Mouse (Mus musculus) kidney, adult 18-20 months (tissue): ENCODE data around the gene Tars2.
"Not testable (repeated sequence)": the region's sequence is repeated elsewhere in the genome, so short reads cannot be mapped to it uniquely, and the experiment has no call there.

Experiments
- DNase-seq: peaks from one replicate; pipeline ENCODE4 v3.0.0; 2021

Tars2 gene

GRCm38 (mm10) chr3:95694808-95695703 lies 65.0 kb downstream of the Tars2 start:
- DNase-seq = no peak

DNA sequence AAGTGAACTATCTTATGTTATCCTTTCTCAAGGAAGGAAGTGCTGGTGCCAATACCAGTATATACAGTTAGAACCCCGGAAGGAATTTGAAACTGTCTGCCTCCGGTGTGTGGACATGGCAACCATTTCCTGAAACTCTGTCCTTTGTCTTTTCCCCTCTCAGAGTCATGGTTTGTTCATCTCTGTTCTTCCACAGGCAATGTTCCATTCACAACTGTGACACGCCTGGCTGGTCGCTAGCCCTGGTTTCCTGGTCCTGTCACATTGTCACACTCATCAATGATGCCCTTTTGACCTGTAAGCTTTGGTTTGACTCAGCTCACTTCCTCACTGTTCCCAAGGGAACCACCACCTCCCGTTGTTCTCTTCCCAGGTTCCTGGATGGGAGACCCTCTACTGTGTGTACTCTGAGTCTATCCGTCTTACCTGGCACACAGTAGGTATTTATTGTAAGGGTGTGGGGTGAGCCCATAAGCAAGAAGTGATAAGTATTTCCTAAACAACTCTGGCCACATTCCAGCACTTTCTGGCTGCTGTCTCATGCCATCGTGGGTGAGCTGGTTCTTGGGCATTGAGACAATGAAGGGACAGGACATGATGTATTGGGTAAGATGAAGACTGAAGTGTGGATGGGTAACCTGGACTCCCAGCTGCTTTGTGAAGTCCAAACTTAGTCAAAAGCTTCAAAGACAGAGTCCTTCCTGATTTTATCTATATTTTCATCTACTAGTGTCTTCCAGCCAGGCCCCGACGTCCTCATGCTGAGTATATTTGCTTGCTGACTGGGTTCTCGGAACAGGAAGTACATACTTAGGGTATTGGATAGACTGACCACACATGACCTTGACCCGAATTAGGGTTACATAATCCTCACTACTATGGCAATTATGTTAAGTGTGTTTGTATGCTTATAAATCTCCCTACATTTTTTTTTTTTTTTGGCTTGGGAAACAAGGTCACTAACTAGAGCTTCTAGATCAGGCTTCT lies 65.9 kb downstream of the Tars2 start:
- peak; percentile 30 for DNase-seq

GRCm38 (mm10) chr3:95692677-95693076 lies 67.3 kb downstream of the Tars2 start:
- no peak for DNase-seq

- not testable (repeated sequence) for DNase-seq
Measured at GRCm38 (mm10) chr3:95690552-95690951, 69.5 kb downstream of the Tars2 start.
